Mouse (Mus musculus): Measurements from ENCODE around the gene Wdtc1. TPM values are rescaled to one million over a fixed set of nuclear protein-coding genes. Genes with fewer than 3 reads are reported as not detected.

Wdtc1 gene
- total RNA-seq, 2 experiments from 2014 or later = 56.6 to 60.8 TPM

GRCm38 (mm10) chr4:133338521-133339095 is 14.7 kb downstream of the Wdtc1 start:
- intact Hi-C loops (cut with DNase I) = no loop called here
- DNase-seq (ENCODE audit: low spot score in 2 of 2) = no peak

- no peak for DNase-seq (ENCODE audit: low spot score in 2 of 2)
- intact Hi-C loops (cut with DNase I) = no loop called here
Measured at GRCm38 (mm10) chr4:133337833-133338520, 15.3 kb downstream of the Wdtc1 start.

GRCm38 (mm10) chr4:133333306-133333705 is 20.0 kb downstream of the Wdtc1 start:
- no peak for DNase-seq (ENCODE audit: low spot score in 2 of 2)
- intact Hi-C loops (cut with DNase I) = no loop called here

- intact Hi-C loops (cut with DNase I) = no loop called here
- no peak for DNase-seq (ENCODE audit: low spot score in 2 of 2)
Measured at GRCm38 (mm10) chr4:133330296-133330695, 23.0 kb downstream of the Wdtc1 start.

- DNase-seq (ENCODE audit: low spot score in 2 of 2) = no peak
- intact Hi-C loops (cut with DNase I) = no loop called here
Measured at GRCm38 (mm10) chr4:133328129-133328528, 25.2 kb downstream of the Wdtc1 start.

GRCm38 (mm10) chr4:133319667-133320066 is 33.6 kb downstream of the Wdtc1 start:
- no peak for DNase-seq (ENCODE audit: low spot score in 2 of 2)

GRCm38 (mm10) chr4:133315991-133316390 is 37.3 kb downstream of the Wdtc1 start:
- no peak for DNase-seq (ENCODE audit: low spot score in 2 of 2)
- intact Hi-C loops (cut with DNase I) = no loop called here

More at GRCm38 (mm10) chr4:133319667-133320066, 33.6 kb downstream of the Wdtc1 start:
- intact Hi-C loops (cut with DNase I) = no loop called here

- no peak for DNase-seq (ENCODE audit: low spot score in 2 of 2)
- intact Hi-C loops (cut with DNase I) = loop anchor here (5.0 kb wide), 2 partner anchors 32 to 107 kb away; no protein-coding TSS in a partner anchor
Measured at GRCm38 (mm10) chr4:133314896-133315295, 38.4 kb downstream of the Wdtc1 start.

GRCm38 (mm10) chr4:133309948-133310347 is 43.3 kb downstream of the Wdtc1 start:
- DNase-seq (ENCODE audit: low spot score in 2 of 2) = peak; percentile 88 to 91
- intact Hi-C loops (cut with DNase I) = loop anchor here (1.0 to 5.0 kb wide), 3 partner anchors 37 to 141 kb away; no protein-coding TSS in a partner anchor

- intact Hi-C loops (cut with DNase I) = no loop called here
Measured at GRCm38 (mm10) chr4:133307331-133307730, 46.0 kb downstream of the Wdtc1 start.

GRCm38 (mm10) chr4:133305825-133306224 is 47.5 kb downstream of the Wdtc1 start:
- intact Hi-C loops (cut with DNase I) = no loop called here
- DNase-seq (ENCODE audit: low spot score in 2 of 2) = no peak

More at GRCm38 (mm10) chr4:133307331-133307730, 46.0 kb downstream of the Wdtc1 start:
- DNase-seq (ENCODE audit: low spot score in 2 of 2) = peak; percentile 55 to 56

GRCm38 (mm10) chr4:133304770-133305169 is 48.5 kb downstream of the Wdtc1 start:
- no peak for DNase-seq (ENCODE audit: low spot score in 2 of 2)
- intact Hi-C loops (cut with DNase I) = no loop called here

GRCm38 (mm10) chr4:133302668-133303067 is 50.6 kb downstream of the Wdtc1 start:
- no peak for DNase-seq (ENCODE audit: low spot score in 2 of 2)
- intact Hi-C loops (cut with DNase I) = no loop called here

- peak; percentile 73 to 81 for DNase-seq (ENCODE audit: low spot score in 2 of 2)
- intact Hi-C loops (cut with DNase I) = loop anchor here (2.0 kb wide), 1 partner anchor 293 kb away; no protein-coding TSS in a partner anchor
Measured at GRCm38 (mm10) chr4:133301802-133302201, 51.5 kb downstream of the Wdtc1 start.

GRCm38 (mm10) chr4:133300421-133300820 is 52.9 kb downstream of the Wdtc1 start:
- no peak for DNase-seq (ENCODE audit: low spot score in 2 of 2)
- intact Hi-C loops (cut with DNase I) = loop anchor here (2.0 kb wide), 1 partner anchor 292 kb away; no protein-coding TSS in a partner anchor

GRCm38 (mm10) chr4:133299701-133300100 is 53.6 kb downstream of the Wdtc1 start:
- intact Hi-C loops (cut with DNase I) = loop anchor here (2.0 to 5.0 kb wide), 5 partner anchors 47 to 352 kb away; no protein-coding TSS in a partner anchor

GRCm38 (mm10) chr4:133298516-133299365 is 54.5 kb downstream of the Wdtc1 start:
- intact Hi-C loops (cut with DNase I) = loop anchor here (5.0 kb wide), 4 partner anchors 46 to 351 kb away; no protein-coding TSS in a partner anchor

More at GRCm38 (mm10) chr4:133299701-133300100, 53.6 kb downstream of the Wdtc1 start:
- DNase-seq (ENCODE audit: low spot score in 2 of 2) = peak; percentile 63 to 72

GRCm38 (mm10) chr4:133297801-133298238 is 55.5 kb downstream of the Wdtc1 start:
- peak; percentile 91 to 92 for DNase-seq (ENCODE audit: low spot score in 2 of 2)
- intact Hi-C loops (cut with DNase I) = loop anchor here (5.0 kb wide), 4 partner anchors 46 to 351 kb away; no protein-coding TSS in a partner anchor

More at GRCm38 (mm10) chr4:133298516-133299365, 54.5 kb downstream of the Wdtc1 start:
- peak; percentile 76 to 92 for DNase-seq (ENCODE audit: low spot score in 2 of 2)

GRCm38 (mm10) chr4:133297360-133297759 is 55.9 kb downstream of the Wdtc1 start:
- intact Hi-C loops (cut with DNase I) = loop anchor here (5.0 kb wide), 4 partner anchors 45 to 350 kb away; no protein-coding TSS in a partner anchor
- no peak for DNase-seq (ENCODE audit: low spot score in 2 of 2)
